14 mouse cellular contexts compared by ENCODE assay signal in genomic region chr10:88584469-88584868, GRCm38 (mm10). TPM values are rescaled to one million over a fixed set of nuclear protein-coding genes. Genes with fewer than 3 reads are reported as not detected.
DNase-seq lines count a peak whose midpoint lies in the region; ATAC-seq and TF ChIP-seq lines count a peak whose summit lies in the region.
"Had no signal": no experiment of that assay in that cellular context is flagged by ENCODE, and none has a peak within 500 bp of the region (broad histone marks: within the 10 kb centered on the region; RNA-seq: fewer than 3 reads in every experiment).

No protein-coding gene starts in this region.

- DNase-seq in left cerebral cortex, adult 2 months (ENCODE audit: extremely low spot score in 1 of 2, low spot score in 2 of 2) = peak; percentile 15
- no peak for DNase-seq in left cerebral cortex, postnatal 4 days
- peak; percentile 57 to 79 for DNase-seq in layer of hippocampus, adult 18-20 months (ENCODE audit: low spot score in 2 of 2)
- DNase-seq in natural killer cell, adult 2 months (ENCODE audit: low spot score in 2 of 2) = peak; percentile 46 to 61
- DNase-seq in thymus, postnatal 25 days = peak; percentile 45
- no peak for DNase-seq in ovary, postnatal 14 days (ENCODE audit: low spot score)
- no peak for DNase-seq in cerebellum, adult 11 months
- DNase-seq: cerebellum, postnatal 36 days; kidney, adult 2 months had no signal

- no peaks in the 10 kb centered on the region for H3K9me3 ChIP-seq in forebrain, embryonic 15.5 days
- H3K9me3 ChIP-seq: forebrain, embryonic 10.5 days; heart, embryonic 13.5 days; liver, embryonic 12.5 days; midbrain, embryonic 10.5 days had no signal

- no peak overlapping the region for H3K4me3 ChIP-seq in left cerebral cortex, adult 2 months
- no peak overlapping the region for H3K4me3 ChIP-seq in forebrain, embryonic 15.5 days
- H3K4me3 ChIP-seq: forebrain, embryonic 10.5 days; heart, embryonic 13.5 days; liver, embryonic 12.5 days; midbrain, embryonic 10.5 days had no signal

- no peaks in the 10 kb centered on the region for H3K36me3 ChIP-seq in forebrain, embryonic 15.5 days
- H3K36me3 ChIP-seq: forebrain, embryonic 10.5 days; heart, embryonic 13.5 days; liver, embryonic 12.5 days; midbrain, embryonic 10.5 days had no signal

- H3K4me1 ChIP-seq in forebrain, embryonic 15.5 days = no peaks in the 10 kb centered on the region
- H3K4me1 ChIP-seq: heart, embryonic 13.5 days; liver, embryonic 12.5 days; midbrain, embryonic 10.5 days had no signal

- no peak for ATAC-seq in forebrain, embryonic 15.5 days (replicated peaks)
- ATAC-seq: liver, embryonic 12.5 days had no signal

- TF ChIP-seq CTCF in left cerebral cortex, adult 2 months (IDR thresholded peaks at IDR 0.05) = no peak; the same call in 1 of the 2 replicates

- no peaks in the 10 kb centered on the region for H3K27me3 ChIP-seq in forebrain, embryonic 15.5 days
- H3K27me3 ChIP-seq: heart, embryonic 13.5 days; liver, embryonic 12.5 days had no signal

- H3K4me2 ChIP-seq in forebrain, embryonic 15.5 days (replicated peaks) = no peak overlapping the region
- H3K4me2 ChIP-seq: heart, embryonic 13.5 days; liver, embryonic 12.5 days had no signal

- intact Hi-C loops in left cerebral cortex, adult 2 months (cut with DNase I) = no loop called here
- intact Hi-C loops in left cerebral cortex, postnatal 4 days (cut with DNase I) = no loop called here

- 83% methylated on average over 11 of the region's 11 CpGs for WGBS in forebrain, embryonic 15.5 days

- H3K9ac ChIP-seq in forebrain, embryonic 15.5 days (replicated peaks) = no peak overlapping the region
- H3K9ac ChIP-seq: heart, embryonic 13.5 days; liver, embryonic 12.5 days had no signal

- H3K27ac ChIP-seq in left cerebral cortex, adult 2 months = no peak overlapping the region
- no peak overlapping the region for H3K27ac ChIP-seq in forebrain, embryonic 15.5 days (replicated peaks)
- H3K27ac ChIP-seq: forebrain, embryonic 10.5 days; heart, embryonic 13.5 days; liver, embryonic 12.5 days; midbrain, embryonic 10.5 days had no signal

RNA-seq across cellular contexts. Expression of gene Mybpc1, which starts 20.5 kb away (rescaled TPM):
- total RNA-seq in left cerebral cortex, adult 2 months (2021) = 1 to 10 TPM; 6.0 to 6.1 TPM
- 1 to 10 TPM in 1 of 2 experiments, under 1 TPM in 1; 0.81 to 1.3 TPM for total RNA-seq in left cerebral cortex, postnatal 4 days (2021)
- 1 to 10 TPM; 2.0 to 2.8 TPM for total RNA-seq in layer of hippocampus, adult 18-20 months (2021)
- polyA plus RNA-seq in forebrain, embryonic 15.5 days (2015; fragmentation: Nextera tagmentation; extraction: Ambion mirVana) = 0.99 and 1.6 TPM in 2 replicates

Comparison
In these comparisons a context has a peak if more than half of its experiments do, and no peak if none do; other contexts are left out.
1. DNase-seq: peak in left cerebral cortex, adult 2 months (2 of 2), layer of hippocampus, adult 18-20 months (2 of 2), natural killer cell, adult 2 months (2 of 2) and thymus, postnatal 25 days (single experiment); none in left cerebral cortex, postnatal 4 days (single experiment), ovary, postnatal 14 days (single experiment) and cerebellum, adult 11 months (single experiment).